Mouse (Mus musculus) embryonic facial prominence, embryonic 12.5 days (tissue): ENCODE measurements around the gene Tarsl2. TPM values are rescaled to one million over a fixed set of nuclear protein-coding genes. Genes with fewer than 3 reads are reported as not detected.

Experiments
- ATAC-seq: fragments of 200-750 bp; cut with Nextera tagmentation; 2 replicates; pipeline ENCODE4 v1.8.0; 2017; ENCODE audit not compliant: insufficient number of reproducible peaks, insufficient read depth, low FRiP score, low TSS enrichment
- H3K27ac ChIP-seq: fragments of 300-500 bp; sonication (generic); 2 replicates; pipeline ENCODE4 v1.5.1; 2016; ENCODE audit warnings: mild to moderate bottlenecking
- H3K27me3 ChIP-seq: fragments of 300-500 bp; sonication (generic); 2 replicates; pipeline ENCODE4 v1.6.1; 2016; ENCODE audit warnings: mild to moderate bottlenecking, moderate library complexity
- H3K36me3 ChIP-seq: fragments of 300-500 bp; sonication (generic); 2 replicates; pipeline ENCODE4 v1.6.1; 2016; ENCODE audit warnings: mild to moderate bottlenecking
- H3K4me1 ChIP-seq: fragments of 300-500 bp; sonication (generic); 2 replicates; pipeline ENCODE4 v1.6.1; 2016
- H3K4me2 ChIP-seq: fragments of 300-500 bp; sonication (generic); replicated peaks from 2 replicates; pipeline ENCODE4 v1.6.1; 2016; ENCODE audit warnings: mild to moderate bottlenecking, moderate library complexity
- H3K4me3 ChIP-seq: fragments of 300-500 bp; sonication (generic); 2 replicates; pipeline ENCODE4 v1.5.1; 2016; ENCODE audit warnings: mild to moderate bottlenecking
- H3K9ac ChIP-seq: fragments of 300-500 bp; sonication (generic); 2 replicates; pipeline ENCODE4 v1.6.1; 2016; ENCODE audit warnings: mild to moderate bottlenecking, moderate library complexity
- H3K9me3 ChIP-seq: fragments of 300-500 bp; sonication (generic); 2 replicates; pipeline ENCODE4 v1.6.1; 2016; ENCODE audit warnings: mild to moderate bottlenecking, moderate library complexity
- WGBS: fragments of 180-500 bp; shearing (Covaris S2); methylation state at CpG from one replicate; pipeline ENCODE4 v1.1.7; 2016; 5-methylcytosine and 5-hydroxymethylcytosine counted together
- polyA plus RNA-seq: library from polyadenylated mRNA; unstranded; fragments of >200 nt; fragmentation: Nextera tagmentation; extraction: Ambion mirVana; gene quantifications from 2 replicates; pipeline ENCODE4 v1.2.1, GENCODE M21; 2016

Tarsl2 gene
- polyA plus RNA-seq, 1 experiment from 2014 or later = 12.4 TPM

DNA sequence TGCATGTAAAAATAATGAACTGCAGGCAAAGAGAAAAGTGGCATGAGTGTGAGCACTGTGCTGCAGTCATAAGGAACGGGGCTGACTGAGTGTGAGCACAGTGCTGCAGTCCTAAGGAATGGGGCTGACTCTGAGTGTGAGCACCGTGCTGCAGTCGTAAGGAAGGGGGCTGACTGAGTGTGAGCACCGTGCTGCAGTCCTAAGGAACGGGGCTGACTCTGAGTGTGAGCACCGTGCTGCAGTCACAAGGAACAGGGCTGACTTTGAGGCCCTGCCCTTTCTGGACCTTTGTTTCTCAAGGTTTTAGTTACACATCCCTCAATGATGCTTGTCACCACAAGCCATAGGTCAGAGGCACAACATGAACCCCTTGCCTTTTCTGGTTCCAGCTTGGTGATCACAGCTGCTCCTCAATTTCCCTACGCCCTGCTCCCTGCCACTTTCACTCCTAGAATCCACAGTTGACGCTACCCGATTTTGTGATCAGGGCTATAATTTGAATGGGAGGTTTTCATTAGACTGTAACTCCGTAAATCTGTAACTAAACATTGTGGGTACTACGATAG lies 18.6 kb downstream of the Tarsl2 start:
- Histone ChIP-seq H3K27ac (no peak overlapping the region), H3K36me3 (0 out of 2 replicates have a peak, but pooled peaks cover 10% of the 10 kb centered on the region), H3K4me2 (no peak overlapping the region), H3K9me3 (no peaks in the 10 kb centered on the region), H3K27me3 (no peaks in the 10 kb centered on the region), H3K4me1 (no peaks in the 10 kb centered on the region), H3K9ac (no peak overlapping the region), H3K4me3 (no peak overlapping the region)
- 78% methylated on average over 11 of the region's 11 CpGs for WGBS
- no peak for ATAC-seq

DNA sequence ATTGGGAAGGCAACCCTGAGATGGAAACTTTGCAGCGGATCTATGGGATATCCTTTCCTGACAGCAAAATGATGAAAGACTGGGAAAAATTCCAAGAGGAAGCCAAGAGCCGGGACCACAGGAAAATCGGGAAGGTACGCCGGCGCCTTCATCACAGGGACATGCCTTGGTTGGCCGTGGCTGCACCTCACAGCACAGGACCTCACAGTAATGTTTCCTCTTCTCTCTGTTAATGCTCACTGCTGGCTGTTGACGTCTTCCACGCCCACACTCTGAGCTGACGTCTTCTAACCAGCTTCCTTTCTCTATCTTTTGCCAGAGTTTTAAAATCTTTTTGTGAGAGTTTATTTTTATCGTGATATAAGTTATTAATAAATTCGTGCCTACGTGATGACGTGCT lies 19.2 kb downstream of the Tarsl2 start:
- H3K36me3 ChIP-seq = 0 out of 2 replicates have a peak, but pooled peaks cover 10% of the 10 kb centered on the region
- H3K27ac ChIP-seq = no peak overlapping the region
- no peak overlapping the region for H3K9ac ChIP-seq
- 88% methylated on average over 14 of the region's 14 CpGs for WGBS
- no peaks in the 10 kb centered on the region for H3K27me3 ChIP-seq
- ATAC-seq = no peak
- no peak overlapping the region for H3K4me2 ChIP-seq
- H3K4me3 ChIP-seq = no peak overlapping the region
- H3K9me3 ChIP-seq = no peaks in the 10 kb centered on the region
- H3K4me1 ChIP-seq = no peaks in the 10 kb centered on the region

DNA sequence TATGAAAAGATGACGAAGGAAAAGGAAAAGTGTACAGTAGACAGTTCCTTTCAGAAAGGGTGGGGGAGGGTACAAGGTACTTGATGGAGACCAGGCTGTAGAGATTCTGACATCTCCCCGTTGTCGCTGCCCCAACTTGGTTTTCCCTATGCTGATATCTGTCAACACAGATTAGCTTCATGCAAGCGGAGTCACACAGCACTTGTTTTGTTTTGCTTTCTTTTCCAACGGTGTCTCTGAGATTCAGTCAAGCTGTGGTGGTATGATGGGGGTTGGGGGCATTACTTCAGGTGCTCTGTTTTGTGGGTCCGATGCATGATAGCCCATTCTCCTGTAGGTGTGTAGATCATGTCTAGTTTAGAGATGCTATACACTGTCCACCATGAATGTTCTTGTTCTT lies 22.8 kb downstream of the Tarsl2 start:
- no peak overlapping the region for H3K27ac ChIP-seq
- H3K4me2 ChIP-seq = no peak overlapping the region
- H3K9ac ChIP-seq = no peak overlapping the region
- H3K27me3 ChIP-seq = no peaks in the 10 kb centered on the region
- no peaks in the 10 kb centered on the region for H3K9me3 ChIP-seq
- WGBS = 80% methylated on average over 6 of the region's 6 CpGs
- 0 out of 2 replicates have a peak, but pooled peaks cover 10% of the 10 kb centered on the region for H3K36me3 ChIP-seq
- no peak overlapping the region for H3K4me3 ChIP-seq
- ATAC-seq = no peak
- no peaks in the 10 kb centered on the region for H3K4me1 ChIP-seq

DNA sequence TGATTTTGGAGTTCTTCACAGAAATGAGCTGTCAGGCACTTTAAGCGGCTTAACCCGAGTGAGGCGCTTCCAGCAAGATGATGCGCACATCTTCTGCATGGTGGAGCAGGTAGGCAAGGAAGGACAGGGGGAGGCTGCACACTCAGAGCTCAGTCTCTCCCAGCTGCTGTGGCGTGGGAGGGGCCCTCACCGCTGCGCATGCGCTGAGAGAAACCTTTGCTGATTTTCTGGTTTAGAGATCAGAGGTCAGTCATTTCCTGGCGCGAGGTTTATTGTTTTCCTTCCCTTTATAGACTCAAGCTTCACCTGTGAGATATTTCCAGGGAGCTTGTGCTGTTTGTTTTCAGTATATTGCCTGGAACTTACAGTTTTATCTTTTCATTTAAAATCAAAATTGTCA lies 33.4 kb downstream of the Tarsl2 start:
- Histone ChIP-seq H3K27ac (no peak overlapping the region), H3K9me3 (no peaks in the 10 kb centered on the region), H3K4me3 (no peak overlapping the region), H3K9ac (no peak overlapping the region), H3K27me3 (no peaks in the 10 kb centered on the region), H3K36me3 (no peaks in the 10 kb centered on the region), H3K4me2 (no peak overlapping the region), H3K4me1 (no peaks in the 10 kb centered on the region)
- 78% methylated on average over 10 of the region's 10 CpGs for WGBS
- no peak for ATAC-seq

DNA sequence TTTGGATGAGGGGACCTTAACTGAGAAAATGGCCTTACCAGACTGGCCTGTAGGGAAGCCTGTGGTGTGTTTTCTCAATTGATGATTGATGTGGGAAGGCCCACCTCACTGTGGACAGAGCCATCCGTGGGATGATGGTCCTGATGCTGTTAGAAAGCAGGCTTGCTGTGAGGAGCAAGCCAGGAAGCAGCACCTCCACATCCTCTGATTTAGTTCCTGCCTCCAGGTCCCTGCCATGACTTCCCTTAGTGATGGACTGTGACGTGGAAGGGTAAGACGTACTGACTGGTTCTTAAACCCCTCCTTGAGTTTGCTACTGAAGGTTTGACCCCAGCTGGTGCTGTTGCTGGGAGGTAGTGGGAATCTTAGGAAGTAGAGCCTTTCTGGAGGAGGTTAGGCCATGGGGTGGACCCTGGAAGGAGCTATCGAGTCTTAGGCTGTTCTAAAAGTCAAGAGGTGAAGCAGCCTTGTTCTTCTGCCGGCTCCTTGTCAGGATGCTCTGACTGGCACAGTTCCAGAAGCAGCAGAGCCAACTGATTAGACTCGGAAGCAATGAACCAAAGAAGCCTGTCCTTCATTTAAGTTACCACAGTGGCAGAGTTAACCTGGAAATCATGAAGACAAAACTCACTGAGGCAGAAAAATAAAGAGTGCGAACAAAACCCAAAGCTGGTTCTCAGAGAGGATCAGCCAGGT lies 34.4 kb downstream of the Tarsl2 start:
- no peaks in the 10 kb centered on the region for H3K27me3 ChIP-seq
- no peaks in the 10 kb centered on the region for H3K9me3 ChIP-seq
- 81% methylated on average over 7 of the region's 7 CpGs for WGBS
- H3K27ac ChIP-seq = no peak overlapping the region
- no peak overlapping the region for H3K9ac ChIP-seq
- H3K4me3 ChIP-seq = no peak overlapping the region
- no peaks in the 10 kb centered on the region for H3K36me3 ChIP-seq
- no peak for ATAC-seq
- H3K4me2 ChIP-seq = no peak overlapping the region
- H3K4me1 ChIP-seq = no peaks in the 10 kb centered on the region

DNA sequence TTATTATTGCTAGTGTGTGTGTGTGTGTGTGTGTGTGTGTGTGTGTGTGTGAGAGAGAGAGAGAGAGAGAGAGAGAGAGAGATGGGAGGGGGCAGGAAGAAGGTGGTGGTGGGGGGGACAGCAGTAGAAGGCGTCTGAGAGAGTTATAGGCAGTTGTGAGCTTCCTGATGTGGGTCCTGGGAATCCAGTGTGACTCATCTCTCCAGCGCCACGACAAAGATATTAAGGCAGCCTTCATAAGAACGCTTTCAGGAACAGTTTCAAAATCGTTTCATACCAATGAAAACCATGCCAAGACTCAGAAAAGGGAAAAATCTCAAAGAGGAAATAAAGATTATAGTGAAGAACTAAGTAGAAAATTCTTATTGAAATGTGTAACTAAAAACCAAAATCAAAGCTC lies 36.5 kb downstream of the Tarsl2 start:
- H3K9me3 ChIP-seq = no peaks in the 10 kb centered on the region
- no peak overlapping the region for H3K9ac ChIP-seq
- H3K4me2 ChIP-seq = no peak overlapping the region
- H3K36me3 ChIP-seq = no peaks in the 10 kb centered on the region
- no peaks in the 10 kb centered on the region for H3K4me1 ChIP-seq
- no peaks in the 10 kb centered on the region for H3K27me3 ChIP-seq
- ATAC-seq = no peak
- no peak overlapping the region for H3K4me3 ChIP-seq
- no peak overlapping the region for H3K27ac ChIP-seq
- 74% methylated on average over 5 of the region's 5 CpGs for WGBS

DNA sequence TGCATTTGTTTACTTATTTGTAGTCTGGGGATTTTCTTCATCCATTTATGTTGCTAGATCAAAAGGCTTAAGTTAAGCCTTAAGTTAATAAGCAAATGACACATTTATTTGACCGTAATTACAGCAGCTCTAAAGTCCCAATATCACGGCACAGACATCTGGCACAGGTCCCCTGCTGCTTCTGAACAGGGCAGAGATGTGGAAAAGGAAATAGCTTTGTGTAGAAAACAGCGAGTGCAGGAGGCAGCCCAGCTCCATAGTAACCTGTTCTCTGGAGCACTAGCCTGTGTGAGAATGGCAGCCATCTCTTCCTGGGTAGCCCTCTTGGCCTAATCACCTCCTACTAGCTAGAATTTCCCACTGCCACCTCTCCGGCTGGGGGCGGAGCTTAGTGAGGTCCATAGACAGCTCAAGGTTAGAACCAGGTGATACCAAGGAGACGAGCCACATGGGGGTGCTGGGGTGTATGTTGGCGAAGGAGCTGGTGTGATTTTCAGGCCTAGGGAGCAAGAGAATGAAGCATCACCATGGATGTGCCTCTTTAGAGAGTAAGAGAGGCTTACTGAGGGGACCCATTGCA lies 39.6 kb downstream of the Tarsl2 start:
- Histone ChIP-seq H3K4me2 (no peak overlapping the region), H3K27me3 (no peaks in the 10 kb centered on the region), H3K9me3 (no peaks in the 10 kb centered on the region), H3K4me1 (no peaks in the 10 kb centered on the region), H3K4me3 (no peak overlapping the region), H3K36me3 (no peaks in the 10 kb centered on the region), H3K27ac (no peak overlapping the region), H3K9ac (no peak overlapping the region)
- 56% methylated on average over 7 of the region's 7 CpGs for WGBS
- no peak for ATAC-seq

DNA sequence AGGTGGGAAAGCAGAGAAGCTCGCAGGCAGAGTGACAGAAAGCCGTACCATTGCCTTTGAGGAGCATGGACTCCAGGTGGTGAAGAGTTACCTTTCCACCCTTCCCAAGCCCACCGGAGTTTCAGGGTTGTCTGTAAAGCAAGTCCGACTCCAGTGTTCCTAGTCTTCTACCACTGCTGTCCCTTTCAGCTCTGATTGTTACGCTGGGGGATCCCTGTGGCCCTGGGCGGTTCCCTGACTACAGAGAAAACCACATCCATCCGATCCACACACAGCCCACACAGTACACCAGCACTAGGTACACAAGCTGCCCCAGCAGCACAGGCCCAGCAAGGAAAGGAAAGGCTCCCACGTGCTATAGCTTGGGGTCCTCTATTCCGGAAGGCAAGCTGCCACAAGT lies 42.0 kb downstream of the Tarsl2 start:
- H3K9me3 ChIP-seq = no peaks in the 10 kb centered on the region
- WGBS = 87% methylated on average over 9 of the region's 9 CpGs
- H3K4me1 ChIP-seq = no peaks in the 10 kb centered on the region

DNA sequence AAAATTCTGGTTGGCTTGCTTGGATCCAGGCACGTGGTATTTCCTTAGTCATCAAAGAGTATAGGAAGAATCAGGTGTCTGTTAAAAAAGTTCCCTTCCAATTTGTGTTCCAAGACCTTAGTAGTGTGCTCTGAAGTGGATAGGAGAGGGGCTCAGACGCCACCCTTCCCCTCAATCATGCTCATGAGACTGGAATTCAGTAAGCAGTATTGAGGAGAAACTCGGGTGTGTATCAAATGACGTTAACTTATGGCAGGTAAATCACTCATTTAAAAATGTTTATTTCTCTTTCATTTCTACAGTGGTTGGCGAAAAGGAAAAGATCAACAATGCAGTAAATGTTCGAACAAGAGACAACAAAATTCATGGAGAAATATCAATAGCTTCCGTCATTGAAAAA lies 46.2 kb downstream of the Tarsl2 start, which contains the start of gene Tm2d3:
TSS of gene Tm2d3 (plus strand) at position 301 of the 400 bp plus-strand sequence.
- ATAC-seq = no peak
- H3K9ac ChIP-seq = no peak within 1 kb of the TSS
- no peaks in the 10 kb centered on the region for H3K9me3 ChIP-seq
- H3K36me3 ChIP-seq = no peaks in the 10 kb centered on the region; the same call in 1 of the 2 replicates
- no peaks in the 10 kb centered on the region for H3K27me3 ChIP-seq
- WGBS = 86% methylated on average over 7 of the region's 7 CpGs
- H3K4me2 ChIP-seq = no peak within 1 kb of the TSS
- H3K4me3 ChIP-seq = no peak within 1 kb of the TSS
- peaks cover 13% of the 10 kb centered on the region for H3K4me1 ChIP-seq
- H3K27ac ChIP-seq = no peak within 1 kb of the TSS

More for the DNA sequence above, 42.0 kb downstream of the Tarsl2 start:
- ATAC-seq = no peak
- Histone ChIP-seq H3K27ac (no peak overlapping the region), H3K9ac (no peak overlapping the region), H3K36me3 (no peaks in the 10 kb centered on the region), H3K4me3 (no peak overlapping the region), H3K27me3 (no peaks in the 10 kb centered on the region), H3K4me2 (no peak overlapping the region)

DNA sequence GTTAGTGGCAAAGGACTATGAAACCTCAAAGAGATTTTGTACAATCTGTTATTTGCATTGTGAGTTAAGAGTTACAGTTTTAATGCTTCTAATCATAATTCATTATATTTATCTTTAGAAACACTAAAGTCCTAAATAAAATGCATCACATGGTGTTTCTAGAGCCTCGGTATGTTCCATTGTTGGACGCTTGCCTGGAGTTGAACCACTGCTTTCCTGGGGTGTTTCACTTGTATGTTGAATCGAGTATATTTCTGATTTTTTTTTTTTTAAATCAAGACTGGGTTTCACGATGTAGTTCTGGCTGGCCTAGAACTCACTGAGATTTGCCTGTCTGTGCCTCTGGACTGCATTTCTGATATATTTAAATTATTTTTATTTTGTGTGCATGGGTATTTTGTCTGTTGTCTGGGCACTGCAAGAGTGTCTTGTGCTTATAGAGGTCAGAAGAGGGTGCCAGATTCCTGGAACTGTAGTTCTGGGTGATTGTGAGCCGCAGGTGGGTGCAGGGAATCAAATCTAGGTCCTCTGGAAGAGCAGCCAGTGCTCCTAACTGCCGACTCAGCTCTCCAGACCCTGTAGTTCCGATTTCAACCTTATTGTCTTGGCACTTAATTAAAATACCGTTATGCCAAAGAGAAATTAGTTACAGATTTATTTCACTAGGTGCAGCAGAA lies 47.4 kb downstream of the Tarsl2 start:
- peaks cover 13% of the 10 kb centered on the region for H3K4me1 ChIP-seq
- H3K4me2 ChIP-seq = no peak overlapping the region
- no peaks in the 10 kb centered on the region for H3K27me3 ChIP-seq
- no peak overlapping the region for H3K9ac ChIP-seq
- no peak overlapping the region for H3K4me3 ChIP-seq
- no peak for ATAC-seq
- no peak overlapping the region for H3K27ac ChIP-seq
- no peaks in the 10 kb centered on the region for H3K9me3 ChIP-seq
- WGBS = 82% methylated on average over 8 of the region's 8 CpGs
- H3K36me3 ChIP-seq = peaks cover 4% of the 10 kb centered on the region; the same call in 1 of the 2 replicates

DNA sequence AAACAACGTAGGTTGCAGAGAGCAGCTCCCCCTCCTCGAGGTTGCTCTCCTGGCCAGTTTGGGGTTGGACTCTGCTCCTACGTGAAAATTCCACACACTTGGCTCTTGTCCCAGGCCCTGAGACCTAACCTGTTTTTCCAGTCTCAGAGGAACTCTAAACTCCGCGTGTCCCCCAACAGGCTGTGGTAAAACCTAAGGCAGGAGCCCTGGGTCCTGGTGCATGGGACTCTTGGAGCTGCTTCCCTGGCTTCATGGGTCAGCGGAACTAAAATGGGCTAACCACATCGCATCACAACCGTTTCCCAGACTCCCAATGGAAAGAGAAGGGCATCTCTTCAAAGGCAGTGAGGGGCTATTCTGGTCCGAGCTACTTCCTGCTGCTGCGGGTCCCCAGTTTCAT lies 48.2 kb downstream of the Tarsl2 start:
- peak; percentile 30; the same call in 1 of the 2 replicates for ATAC-seq
- peaks cover 12% of the 10 kb centered on the region for H3K36me3 ChIP-seq
- peak overlapping the region; percentile 72 for H3K27ac ChIP-seq
- peak overlapping the region; percentile 83 for H3K4me3 ChIP-seq
- H3K9ac ChIP-seq = peak overlapping the region; percentile 83
- H3K27me3 ChIP-seq = no peaks in the 10 kb centered on the region
- H3K4me2 ChIP-seq = peak overlapping the region; percentile 58
- WGBS = 1% methylated on average over 10 of the region's 10 CpGs
- peaks cover 13% of the 10 kb centered on the region for H3K4me1 ChIP-seq
- no peaks in the 10 kb centered on the region for H3K9me3 ChIP-seq
